Mouse (Mus musculus) forebrain, embryonic 14.5 days (tissue): ENCODE measurements at regions not wholly inside any gene's neighbourhood (a gene's known extent, or its start where the extent isn't known, plus 50 kb on each side); places are given as distances from the start of the nearest gene placed in this dataset.

Source experiments
- ATAC-seq: fragments of 200-750 bp; cut with Nextera tagmentation; 2 replicates; pipeline ENCODE4 v1.8.0; 2017; ENCODE audit warnings: mild to moderate bottlenecking, moderate library complexity
- DNase-seq: peaks from one replicate; pipeline ENCODE4 v3.0.0-alpha.2; 2015; ENCODE audit warnings: low spot score
- H3K27ac ChIP-seq: fragments of 300-500 bp; sonication (generic); 2 replicates; pipeline ENCODE4 v1.5.1; 2014; ENCODE audit warnings: low read depth, mild to moderate bottlenecking, control low read depth, low read length, moderate library complexity
- H3K27me3 ChIP-seq: fragments of 300-500 bp; sonication (generic); replicated peaks from 2 replicates; pipeline ENCODE4 v1.6.1; 2014; ENCODE audit warnings: low read length, control low read depth, mixed read lengths; ENCODE audit not compliant: control insufficient read depth, insufficient read depth
- H3K36me3 ChIP-seq: fragments of 300-500 bp; sonication (generic); 2 replicates; pipeline ENCODE4 v1.6.1; 2014; ENCODE audit warnings: low read length, control low read depth; ENCODE audit not compliant: control insufficient read depth, insufficient read depth
- H3K4me1 ChIP-seq: fragments of 300-500 bp; sonication (generic); 2 replicates; pipeline ENCODE4 v1.6.1; 2014; ENCODE audit warnings: antibody characterized with exemption, low read length, control low read depth; ENCODE audit not compliant: control insufficient read depth, insufficient read depth
- H3K4me2 ChIP-seq: fragments of 300-500 bp; sonication (generic); 2 replicates; pipeline ENCODE4 v1.6.1; 2014; ENCODE audit warnings: mild to moderate bottlenecking, control low read depth, low read length
- H3K4me3 ChIP-seq: fragments of 300-500 bp; sonication (generic); 2 replicates; pipeline ENCODE4 v1.5.1; 2014; ENCODE audit warnings: low read depth, low read length, control low read depth
- H3K9ac ChIP-seq: fragments of 300-500 bp; sonication (generic); 2 replicates; pipeline ENCODE4 v1.6.1; 2014; ENCODE audit warnings: mild to moderate bottlenecking, low read length, control low read depth, moderate library complexity
- H3K9me3 ChIP-seq: fragments of 300-500 bp; sonication (generic); replicated peaks from 2 replicates; pipeline ENCODE4 v1.6.1; 2016; ENCODE audit warnings: low read length, control low read depth, mixed read lengths; ENCODE audit not compliant: control insufficient read depth
- WGBS: fragments of 180-500 bp; shearing (Covaris S2); extraction: QIAGEN DNeasy Blood & Tissue Kit; methylation state at CpG from one replicate; pipeline ENCODE4 v1.1.7; 2014; 5-methylcytosine and 5-hydroxymethylcytosine counted together

GRCm38 (mm10) chr13:47952946-47953345 lies 308.1 kb upstream of the Id4 start:
- no peak overlapping the region for H3K27ac ChIP-seq
- H3K36me3 ChIP-seq, result no peaks in the 10 kb centered on the region
- DNase-seq (no peak), ATAC-seq (no peak)
- H3K4me2 ChIP-seq, result no peak overlapping the region
- WGBS, result 87% methylated on average over 3 of the region's 3 CpGs
- no peaks in the 10 kb centered on the region for H3K9me3 ChIP-seq
- H3K27me3 ChIP-seq, result no peaks in the 10 kb centered on the region
- no peak overlapping the region for H3K4me3 ChIP-seq
- 0 out of 2 replicates have a peak, but pooled peaks cover 5% of the 10 kb centered on the region for H3K4me1 ChIP-seq
- no peak overlapping the region for H3K9ac ChIP-seq

DNA sequence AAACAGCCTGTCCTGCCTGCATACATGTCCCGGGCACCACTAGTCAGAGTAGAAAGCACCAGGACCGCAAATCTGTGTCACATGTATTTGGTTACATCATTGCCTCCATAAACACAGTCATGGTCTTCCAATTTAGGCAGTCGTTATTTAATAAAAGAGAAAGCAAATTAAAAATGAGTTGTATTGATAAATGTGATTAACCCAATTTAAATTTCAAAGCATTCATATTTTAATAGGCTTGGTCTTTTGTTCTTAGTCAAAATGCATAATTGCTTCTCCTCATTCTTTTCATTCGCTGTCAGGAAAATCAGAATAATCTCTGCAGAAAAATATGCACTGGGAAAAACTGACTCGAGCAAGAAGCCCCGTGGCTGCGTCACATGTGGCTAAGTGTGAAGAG lies 307.3 kb upstream of the Id4 start:
- Histone ChIP-seq H3K4me1 (0 out of 2 replicates have a peak, but pooled peaks cover 5% of the 10 kb centered on the region), H3K36me3 (no peaks in the 10 kb centered on the region), H3K9me3 (no peaks in the 10 kb centered on the region), H3K4me2 (no peak overlapping the region), H3K27me3 (no peaks in the 10 kb centered on the region), H3K9ac (no peak overlapping the region), H3K27ac (no peak overlapping the region), H3K4me3 (no peak overlapping the region)
- ATAC-seq, result no peak
- no peak for DNase-seq
- WGBS, result 57% methylated on average over 7 of the region's 7 CpGs

DNA sequence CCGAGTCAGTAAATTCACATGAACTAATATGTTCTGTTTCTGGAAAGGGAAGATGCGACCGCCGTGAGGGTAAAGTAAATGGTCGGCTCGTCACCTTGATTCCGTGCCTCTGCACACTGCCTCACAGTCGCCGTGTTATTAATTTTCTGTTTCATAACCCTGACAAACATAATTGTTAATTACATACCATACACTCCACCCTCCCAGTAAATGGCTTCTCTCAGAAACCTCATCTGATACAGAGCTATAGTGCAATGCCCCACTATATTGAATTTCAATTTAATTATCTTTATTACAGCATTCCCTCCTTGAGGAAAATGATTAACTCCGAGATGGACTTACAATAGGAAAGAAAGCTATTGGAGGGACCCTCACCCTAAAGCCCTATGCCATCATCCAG lies 305.5 kb upstream of the Id4 start:
- 80% methylated on average over 10 of the region's 10 CpGs for WGBS
- Histone ChIP-seq H3K36me3 (no peaks in the 10 kb centered on the region), H3K27me3 (no peaks in the 10 kb centered on the region), H3K9ac (no peak overlapping the region), H3K4me1 (0 out of 2 replicates have a peak, but pooled peaks cover 5% of the 10 kb centered on the region), H3K27ac (no peak overlapping the region), H3K9me3 (no peaks in the 10 kb centered on the region), H3K4me3 (no peak overlapping the region), H3K4me2 (no peak overlapping the region)
- no peak for ATAC-seq
- DNase-seq, result no peak

- Histone ChIP-seq H3K27ac (no peak overlapping the region), H3K4me2 (no peak overlapping the region), H3K4me3 (no peak overlapping the region), H3K9me3 (no peaks in the 10 kb centered on the region), H3K4me1 (no peaks in the 10 kb centered on the region), H3K27me3 (no peaks in the 10 kb centered on the region), H3K36me3 (no peaks in the 10 kb centered on the region), H3K9ac (no peak overlapping the region)
- 90% methylated on average over 11 of the region's 11 CpGs for WGBS
- ATAC-seq (no peak), DNase-seq (no peak)
Observed at GRCm38 (mm10) chr13:47957662-47958061, 303.4 kb upstream of the Id4 start.

GRCm38 (mm10) chr13:47974216-47974615 lies 286.8 kb upstream of the Id4 start:
- no peaks in the 10 kb centered on the region for H3K9me3 ChIP-seq
- H3K4me2 ChIP-seq, result no peak overlapping the region
- 37% methylated on average over 12 of the region's 12 CpGs for WGBS
- no peaks in the 10 kb centered on the region for H3K27me3 ChIP-seq
- 0 out of 2 replicates have a peak, but pooled peaks cover 4% of the 10 kb centered on the region for H3K4me1 ChIP-seq
- H3K36me3 ChIP-seq, result no peaks in the 10 kb centered on the region
- H3K27ac ChIP-seq, result no peak overlapping the region
- DNase-seq (peak; percentile 51), ATAC-seq (no peak)
- no peak overlapping the region for H3K4me3 ChIP-seq
- H3K9ac ChIP-seq, result no peak overlapping the region; the same call in 1 of the 2 replicates

GRCm38 (mm10) chr13:47974756-47975515 lies 286.1 kb upstream of the Id4 start:
- DNase-seq, result no peak
- H3K36me3 ChIP-seq, result no peaks in the 10 kb centered on the region
- H3K27me3 ChIP-seq, result no peaks in the 10 kb centered on the region
- no peaks in the 10 kb centered on the region for H3K9me3 ChIP-seq
- ATAC-seq, result no peak
- no peak overlapping the region for H3K27ac ChIP-seq
- 90% methylated on average over 16 of the region's 16 CpGs for WGBS
- no peak overlapping the region for H3K4me3 ChIP-seq
- H3K9ac ChIP-seq, result no peak overlapping the region
- H3K4me2 ChIP-seq, result no peak overlapping the region
- H3K4me1 ChIP-seq, result 0 out of 2 replicates have a peak, but pooled peaks cover 4% of the 10 kb centered on the region

- DNase-seq, result peak; percentile 80
Observed at GRCm38 (mm10) chr13:47998495-47998894, 262.5 kb upstream of the Id4 start.

DNA sequence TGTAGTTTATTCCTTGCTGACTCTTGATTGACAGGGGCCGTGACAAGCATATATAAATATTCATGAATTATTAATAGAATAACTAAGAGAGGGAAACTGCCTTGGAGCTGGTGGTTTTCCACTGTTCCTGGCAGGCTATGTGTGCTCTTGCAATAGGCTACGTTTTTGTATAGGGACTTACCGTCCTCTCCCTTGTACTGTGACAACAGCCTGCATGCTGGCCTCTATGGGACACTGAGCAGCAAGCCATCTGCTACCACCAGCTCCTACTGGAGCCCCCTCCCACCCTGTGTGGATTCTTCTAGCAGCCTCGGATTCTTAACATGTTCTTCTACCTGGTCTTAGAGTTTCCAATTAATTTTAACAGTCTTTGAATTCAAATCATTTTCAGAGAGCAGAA lies 261.6 kb upstream of the Id4 start:
- no peaks in the 10 kb centered on the region for H3K9me3 ChIP-seq
- WGBS, result 24% methylated on average over 4 of the region's 4 CpGs
- ATAC-seq (peak; percentile 81; the same call in 1 of the 2 replicates), DNase-seq (peak; percentile 60)
- peaks cover 3% of the 10 kb centered on the region; the same call in 1 of the 2 replicates for H3K4me1 ChIP-seq
- no peaks in the 10 kb centered on the region for H3K36me3 ChIP-seq
- no peak overlapping the region for H3K4me3 ChIP-seq
- no peaks in the 10 kb centered on the region for H3K27me3 ChIP-seq
- no peak overlapping the region for H3K4me2 ChIP-seq
- no peak overlapping the region for H3K9ac ChIP-seq
- H3K27ac ChIP-seq, result peak overlapping the region; percentile 23; the same call in 1 of the 2 replicates

More at GRCm38 (mm10) chr13:47998495-47998894, 262.5 kb upstream of the Id4 start:
- WGBS, result under 1% methylated on average over 5 of the region's 5 CpGs
- H3K9me3 ChIP-seq, result no peaks in the 10 kb centered on the region
- no peaks in the 10 kb centered on the region for H3K27me3 ChIP-seq
- no peak overlapping the region for H3K4me3 ChIP-seq
- no peak overlapping the region for H3K9ac ChIP-seq
- no peak overlapping the region for H3K4me2 ChIP-seq
- H3K27ac ChIP-seq, result no peak overlapping the region
- ATAC-seq, result peak; percentile 80
- H3K4me1 ChIP-seq, result peaks cover 3% of the 10 kb centered on the region; the same call in 1 of the 2 replicates
- no peaks in the 10 kb centered on the region for H3K36me3 ChIP-seq

GRCm38 (mm10) chr13:48003126-48003525 lies 257.9 kb upstream of the Id4 start:
- H3K27me3 ChIP-seq, result no peaks in the 10 kb centered on the region
- no peak for DNase-seq
- H3K4me1 ChIP-seq, result peaks cover 3% of the 10 kb centered on the region; the same call in 1 of the 2 replicates
- H3K4me2 ChIP-seq, result no peak overlapping the region
- H3K9me3 ChIP-seq, result no peaks in the 10 kb centered on the region
- H3K36me3 ChIP-seq, result no peaks in the 10 kb centered on the region
- H3K4me3 ChIP-seq, result no peak overlapping the region
- WGBS, result 93% methylated on average over 4 of the region's 4 CpGs
- no peak for ATAC-seq
- H3K27ac ChIP-seq, result no peak overlapping the region
- no peak overlapping the region for H3K9ac ChIP-seq
